Mouse (Mus musculus) C2C12 (cell line): ENCODE results near the gene Mapk8ip1. TPM values are rescaled to one million over a fixed set of nuclear protein-coding genes. Genes with fewer than 3 reads are reported as not detected.
A peak's percentile ranks its signal among the peaks of the same experiment; 100 is the strongest.

Experiments
- H3K27me3 ChIP-seq: one replicate; pipeline ENCODE4 v1.6.1; 2011; ENCODE audit not compliant: control insufficient read depth, insufficient read depth, insufficient read length
- H3K36me3 ChIP-seq: one replicate; pipeline ENCODE4 v1.6.1; 2011; ENCODE audit not compliant: control insufficient read depth, insufficient read depth
- H3K4me3 ChIP-seq: one replicate; pipeline ENCODE4 v1.5.1; 2011; ENCODE audit warnings: mild to moderate bottlenecking, control low read depth; ENCODE audit not compliant: poor library complexity, insufficient read depth, severe bottlenecking
- H3K79me2 ChIP-seq: one replicate; pipeline ENCODE4 v1.6.1; 2011; ENCODE audit not compliant: control insufficient read depth, insufficient read depth
- H3K79me3 ChIP-seq: one replicate; pipeline ENCODE4 v1.6.1; 2011; ENCODE audit warnings: low read depth, control low read depth
- H3ac ChIP-seq: one replicate; pipeline ENCODE3; 2011; ENCODE audit warnings: low read depth; ENCODE audit not compliant: control insufficient read depth, insufficient read length
- CEBPB ChIP-seq: IDR thresholded peaks from one replicate; pipeline ENCODE4 v1.6.1; 2011; ENCODE audit warnings: low read depth, mild to moderate bottlenecking, control low read depth, moderate library complexity
- CTCF ChIP-seq: IDR thresholded peaks from one replicate; pipeline ENCODE4 v1.5.1; 2011; ENCODE audit not compliant: control insufficient read depth, insufficient read depth, insufficient read length
- FOSL1 ChIP-seq: IDR thresholded peaks from one replicate; pipeline ENCODE4 v1.8.0; 2011; ENCODE audit warnings: mild to moderate bottlenecking, low read length; ENCODE audit not compliant: poor library complexity, insufficient read depth, severe bottlenecking
- MAX ChIP-seq: IDR thresholded peaks from one replicate; pipeline ENCODE4 v1.6.1; 2011; ENCODE audit warnings: mild to moderate bottlenecking, control low read depth
- MYOD1 ChIP-seq: IDR thresholded peaks from one replicate; pipeline ENCODE4 v1.6.1; 2011; ENCODE audit warnings: low read depth; ENCODE audit not compliant: control insufficient read depth, insufficient read length
- MYOG ChIP-seq: IDR thresholded peaks from one replicate; pipeline ENCODE4 v1.6.1; 2011; ENCODE audit not compliant: control insufficient read depth, insufficient read length; ENCODE audit errors: extremely low read depth
- USF1 ChIP-seq: IDR thresholded peaks from one replicate; pipeline ENCODE4 v1.6.1; 2011; ENCODE audit warnings: low read depth, mild to moderate bottlenecking, control low read depth, moderate library complexity
- polyA plus RNA-seq: library from polyadenylated mRNA; unstranded; fragments of >200 nt; fragmentation: generic; extraction: Trizol; gene quantifications from one replicate; pipeline ENCODE4 v1.2.1, GENCODE M21; 2012; ENCODE audit warnings: missing spikeins

The Mapk8ip1 gene
- polyA plus RNA-seq, 1 experiment = 18.8 TPM

DNA sequence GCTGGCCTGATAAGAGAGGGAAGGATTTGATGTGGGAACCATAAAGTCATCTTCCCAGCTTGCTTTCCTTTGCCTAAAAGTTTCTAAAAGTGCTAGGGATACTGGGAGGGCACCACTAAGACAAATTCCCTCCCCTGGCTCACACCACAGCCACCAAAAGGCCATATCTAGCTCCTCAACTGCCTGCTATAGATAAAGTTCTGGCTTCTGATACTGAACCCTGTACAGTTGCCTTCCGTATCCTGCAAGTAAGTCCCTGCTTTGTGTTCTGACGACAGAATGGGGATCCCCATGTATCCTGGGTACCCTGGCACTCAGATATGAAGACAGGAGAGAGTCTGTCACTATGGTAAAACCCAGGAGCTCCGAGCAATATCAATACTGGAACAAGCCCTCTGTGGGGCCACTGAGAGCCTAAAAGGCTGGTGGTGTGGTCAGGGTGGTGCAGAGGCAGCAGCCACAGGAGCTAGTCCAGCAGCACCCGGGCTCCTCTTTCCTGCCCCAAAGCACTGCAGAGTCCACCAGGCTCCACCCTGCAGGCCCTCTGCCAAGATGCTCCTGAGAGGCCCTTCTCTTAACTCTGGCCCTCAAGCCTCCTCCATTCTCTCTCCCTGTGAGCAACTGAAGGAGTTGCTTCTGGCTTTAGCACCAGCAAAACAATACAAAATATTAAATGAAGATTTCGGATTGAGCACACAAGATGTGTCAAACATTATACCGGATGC, 10.7 kb downstream of the Mapk8ip1 start:
- H3K4me3 ChIP-seq = no peak overlapping the region
- H3ac ChIP-seq = no peak overlapping the region
- peaks cover 28% of the 10 kb centered on the region for H3K27me3 ChIP-seq
- H3K36me3 ChIP-seq = no peaks in the 10 kb centered on the region
- no peak for TF ChIP-seq MYOG
- no peak for TF ChIP-seq USF1
- TF ChIP-seq CTCF = no peak
- no peak for TF ChIP-seq CEBPB
- TF ChIP-seq MAX = no peak
- no peak for TF ChIP-seq MYOD1
- no peak for TF ChIP-seq FOSL1
- no peaks in the 10 kb centered on the region for H3K79me2 ChIP-seq
- no peaks in the 10 kb centered on the region for H3K79me3 ChIP-seq

DNA sequence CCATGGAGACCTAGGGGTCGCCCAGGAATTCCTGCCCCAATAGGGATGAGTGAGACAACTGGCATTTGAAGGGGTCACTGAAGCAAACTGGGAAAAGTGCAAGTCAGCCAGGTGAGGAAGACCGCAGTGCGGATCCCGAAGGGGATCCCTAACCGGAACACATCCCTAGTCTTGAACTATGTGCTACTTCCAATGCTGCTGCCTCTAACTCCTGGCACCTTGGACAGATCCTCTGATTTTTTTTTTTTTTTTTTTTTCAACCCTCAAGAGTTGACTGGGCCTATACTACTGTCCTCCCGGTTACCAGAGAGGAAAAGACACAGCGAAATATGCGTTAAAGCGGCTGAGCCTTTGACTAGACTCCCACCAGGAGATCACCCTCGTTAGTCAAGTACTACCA, 11.4 kb downstream of the Mapk8ip1 start:
- peaks cover 22% of the 10 kb centered on the region for H3K27me3 ChIP-seq

DNA sequence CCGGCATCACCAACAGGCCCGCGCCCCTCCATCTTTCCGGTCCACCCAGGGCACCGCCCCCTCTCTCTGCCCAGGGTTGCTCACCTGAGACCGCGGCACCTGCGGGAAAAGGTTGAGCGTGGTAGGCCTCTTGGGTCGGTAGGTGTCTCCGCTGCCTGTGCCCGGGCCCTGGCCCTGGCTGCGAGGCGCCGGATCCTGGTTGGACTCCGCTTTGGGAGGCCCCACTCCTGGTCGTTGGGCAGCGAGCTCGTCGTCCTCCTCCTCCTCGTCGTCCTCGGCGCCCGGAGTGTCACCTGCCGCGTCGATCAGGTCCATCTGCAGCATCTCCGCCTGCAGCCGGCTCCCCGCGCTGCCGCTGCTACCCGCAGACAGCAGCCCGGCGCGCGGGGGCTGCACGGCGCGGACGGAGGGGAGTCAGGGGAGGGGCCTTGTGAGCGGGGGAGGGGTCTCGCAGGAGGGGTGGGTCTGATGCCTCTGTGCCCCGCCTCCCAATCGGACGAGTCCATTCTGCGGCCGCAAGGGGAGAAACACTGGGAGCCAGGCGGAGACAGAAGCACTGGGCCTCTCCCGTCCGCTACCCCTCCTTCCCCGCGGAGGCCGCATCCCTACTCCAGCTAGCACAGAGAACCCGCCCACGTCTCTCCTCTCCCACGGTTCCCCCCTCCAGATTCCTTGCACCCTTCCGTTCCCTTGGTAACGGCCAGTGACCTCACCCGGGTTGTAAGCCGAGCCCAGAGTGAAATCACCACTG, 12.0 kb downstream of the Mapk8ip1 start:
- Histone ChIP-seq H3K79me2 (no peaks in the 10 kb centered on the region), H3ac (peak overlapping the region; percentile 70), H3K79me3 (no peaks in the 10 kb centered on the region), H3K27me3 (peaks cover 16% of the 10 kb centered on the region), H3K4me3 (peak overlapping the region; percentile 46), H3K36me3 (peaks cover 6% of the 10 kb centered on the region)
- no peak for TF ChIP-seq MYOG
- no peak for TF ChIP-seq CEBPB

More for the DNA sequence above, 11.4 kb downstream of the Mapk8ip1 start:
- TF ChIP-seq MYOD1 (no peak), MAX (no peak), CTCF (no peak), FOSL1 (no peak), MYOG (no peak), CEBPB (no peak)
- Histone ChIP-seq H3K36me3 (peaks cover 2% of the 10 kb centered on the region), H3K79me2 (no peaks in the 10 kb centered on the region), H3K4me3 (peak overlapping the region; percentile 46), H3K79me3 (no peaks in the 10 kb centered on the region), H3ac (no peak overlapping the region)

DNA sequence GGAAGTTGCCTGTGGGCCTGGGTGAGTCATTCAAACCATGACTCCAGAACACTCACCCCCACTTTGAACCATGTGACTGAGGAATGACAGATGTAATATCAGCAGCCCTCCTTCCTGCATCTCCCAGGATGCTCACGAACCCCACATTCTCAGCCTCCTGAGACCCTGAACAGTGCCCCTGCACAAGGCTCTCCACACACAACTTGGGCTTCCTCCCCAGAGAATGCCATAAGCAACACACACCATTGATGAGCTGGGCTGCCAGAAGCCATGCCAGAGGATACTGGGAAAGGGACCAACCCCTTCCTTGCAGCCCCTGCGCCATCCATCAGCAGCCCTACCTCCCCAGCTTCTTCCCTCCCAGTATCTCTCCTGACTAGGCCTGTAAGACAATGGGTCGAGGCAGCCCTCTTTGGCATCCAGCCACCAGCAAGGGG, 13.0 kb downstream of the Mapk8ip1 start:
- no peaks in the 10 kb centered on the region for H3K79me2 ChIP-seq
- H3K27me3 ChIP-seq = peaks cover 6% of the 10 kb centered on the region
- TF ChIP-seq CTCF = no peak
- TF ChIP-seq MYOG = no peak
- TF ChIP-seq USF1 = peak; percentile 45
- no peak for TF ChIP-seq FOSL1
- TF ChIP-seq MYOD1 = no peak
- TF ChIP-seq CEBPB = no peak
- TF ChIP-seq MAX = no peak
- H3K79me3 ChIP-seq = no peaks in the 10 kb centered on the region
- peak overlapping the region; percentile 46 for H3K4me3 ChIP-seq
- H3ac ChIP-seq = no peak overlapping the region
- H3K36me3 ChIP-seq = peaks cover 6% of the 10 kb centered on the region

DNA sequence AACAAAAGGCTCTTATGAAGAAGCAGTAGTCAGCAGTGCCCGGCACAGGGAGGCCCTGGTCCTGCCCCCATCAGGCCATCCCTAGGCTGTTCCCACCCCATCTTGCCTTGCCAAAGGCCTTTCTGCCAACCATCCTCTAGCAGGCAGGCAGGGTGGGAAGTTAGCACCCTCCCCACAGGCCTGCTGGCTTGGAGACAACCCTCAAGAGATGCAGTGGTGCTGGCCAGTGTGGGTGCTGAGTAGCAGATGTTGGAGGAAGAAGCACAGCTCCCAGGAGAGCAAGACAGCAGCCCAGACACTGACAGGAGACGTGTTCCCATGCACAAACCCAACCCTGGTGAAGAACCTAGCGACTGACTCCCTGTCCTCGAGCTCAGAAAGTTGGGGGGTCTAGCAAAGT, 13.4 kb downstream of the Mapk8ip1 start:
- no peak overlapping the region for H3K4me3 ChIP-seq
- H3K27me3 ChIP-seq = peaks cover 2% of the 10 kb centered on the region
- TF ChIP-seq MYOD1 = no peak
- no peak for TF ChIP-seq FOSL1
- TF ChIP-seq USF1 = no peak
- no peak for TF ChIP-seq MAX
- no peak for TF ChIP-seq MYOG
- no peak for TF ChIP-seq CEBPB
- no peak for TF ChIP-seq CTCF
- no peaks in the 10 kb centered on the region for H3K79me3 ChIP-seq
- H3ac ChIP-seq = no peak overlapping the region
- H3K36me3 ChIP-seq = peaks cover 6% of the 10 kb centered on the region
- no peaks in the 10 kb centered on the region for H3K79me2 ChIP-seq
